Mouse (Mus musculus) MN1 (cell line): ENCODE data around the gene Nap1l4.

Experiments
- DNase-seq: peaks from one replicate; pipeline ENCODE4 v3.0.0-alpha.2; 2016; ENCODE audit warnings: low spot score

The Nap1l4 gene

DNA sequence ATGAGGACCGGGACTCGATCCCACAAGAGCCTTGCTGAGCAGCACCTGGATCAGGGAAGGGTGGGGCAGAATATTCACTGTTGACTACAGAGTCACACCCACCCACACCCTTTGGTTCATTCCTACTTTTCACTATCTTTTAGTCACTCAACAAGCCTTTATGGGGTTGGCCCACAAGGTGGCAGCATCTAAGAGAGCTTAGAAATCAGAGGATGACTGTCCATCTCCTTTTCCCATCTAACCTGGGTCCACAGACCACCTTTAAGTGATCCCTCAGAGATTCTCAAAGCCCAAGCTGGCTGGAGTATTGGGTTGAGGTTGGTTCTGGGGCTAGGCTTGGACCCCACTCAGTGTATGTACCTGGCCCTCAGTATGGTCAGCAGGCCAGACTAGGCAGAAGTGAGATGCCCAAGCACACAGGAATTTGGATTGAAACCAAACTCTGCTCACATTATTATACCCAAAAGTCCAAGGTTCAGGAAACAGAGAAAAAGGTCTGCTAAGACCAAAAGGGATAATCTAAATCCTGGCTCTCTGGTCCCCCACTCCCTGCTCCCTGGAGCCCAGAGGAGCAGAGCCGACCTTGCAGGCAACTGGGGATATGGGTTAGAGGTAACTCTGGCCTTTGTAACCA is 72.1 kb downstream of the Nap1l4 start:
- DNase-seq: no peak

GRCm38 (mm10) chr7:143475876-143476275 is 73.0 kb downstream of the Nap1l4 start:
- DNase-seq: peak; percentile 27

GRCm38 (mm10) chr7:143474811-143475210 is 74.1 kb downstream of the Nap1l4 start:
- no peak for DNase-seq

DNA sequence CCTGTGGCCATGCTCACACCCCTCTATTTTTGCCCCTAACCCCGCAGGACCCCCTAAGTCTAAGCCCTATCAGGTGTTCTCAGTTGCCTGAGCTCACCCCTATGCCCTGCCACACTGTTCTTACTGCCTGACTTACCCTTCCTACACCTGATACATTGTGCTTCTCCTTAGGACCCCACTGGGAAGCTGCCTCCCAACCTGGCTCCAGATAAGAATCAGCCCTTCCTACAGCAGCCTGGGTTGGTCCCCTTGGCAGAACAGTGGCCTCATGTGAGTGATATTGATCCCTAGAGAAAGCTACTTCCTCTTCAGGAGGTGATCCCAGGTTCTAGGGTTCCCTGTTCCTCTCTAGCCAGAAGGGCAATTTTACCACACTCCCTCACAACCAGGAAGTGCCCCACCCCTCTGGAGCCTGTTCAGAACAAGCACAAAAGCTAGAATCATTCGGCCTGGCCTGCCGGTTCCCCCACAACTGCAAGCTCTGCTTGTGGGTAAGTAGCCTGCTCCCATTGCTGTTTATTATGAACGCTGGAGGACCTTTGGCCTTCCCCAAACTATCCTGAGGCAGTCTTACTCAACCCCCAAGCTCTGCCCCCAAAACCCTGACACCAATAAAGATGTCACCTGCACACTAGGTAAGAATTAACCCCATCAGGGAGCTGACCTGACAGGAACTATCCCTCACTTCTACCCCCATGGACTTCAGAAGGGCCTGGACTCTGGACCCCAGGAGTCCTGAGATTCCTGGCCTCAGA is 75.4 kb downstream of the Nap1l4 start, which contains the start of gene Slc22a18:
Gene Slc22a18 (plus strand): TSS at position 390 of the 755 bp plus-strand sequence.
- DNase-seq: no peak

DNA sequence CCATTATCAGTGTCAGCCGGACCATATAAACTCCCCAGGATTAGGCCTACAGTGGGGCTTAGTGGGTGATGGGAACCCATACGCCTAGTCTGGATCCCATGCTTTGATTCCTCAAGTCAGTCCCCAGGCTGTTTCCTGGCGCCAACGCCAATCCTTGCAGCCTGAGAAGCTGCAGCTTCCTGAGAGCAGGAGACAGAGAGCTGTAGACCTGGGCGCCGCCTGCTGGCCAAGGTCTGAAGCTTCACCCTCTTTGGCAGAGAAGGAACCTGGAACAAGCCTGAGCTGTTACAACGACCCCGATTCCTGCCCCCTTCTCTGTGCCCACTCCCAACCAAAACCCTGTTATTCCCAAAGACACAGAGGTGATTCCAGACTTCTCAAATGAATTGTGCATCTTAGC is 79.0 kb downstream of the Nap1l4 start:
- DNase-seq: peak; percentile 76

DNA sequence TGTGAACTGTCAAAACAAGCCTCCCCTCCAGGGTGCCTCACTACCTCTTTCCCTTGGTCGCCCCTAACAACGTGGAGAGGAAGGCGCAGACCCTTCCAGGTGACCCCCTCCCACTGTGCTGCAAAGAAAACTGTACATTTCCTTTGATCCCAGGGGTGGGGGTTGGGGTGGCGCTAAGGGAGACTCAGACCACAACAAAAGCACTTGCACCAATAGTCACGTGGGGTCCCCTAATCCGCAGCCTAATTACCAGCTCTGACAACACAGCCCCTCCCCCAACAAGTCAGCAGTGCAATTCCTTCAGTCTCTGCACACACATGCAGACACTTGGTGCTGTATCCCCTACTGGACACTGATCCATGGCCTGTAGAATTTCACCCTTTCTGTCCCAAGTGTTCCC is 81.2 kb downstream of the Nap1l4 start:
- no peak for DNase-seq

DNA sequence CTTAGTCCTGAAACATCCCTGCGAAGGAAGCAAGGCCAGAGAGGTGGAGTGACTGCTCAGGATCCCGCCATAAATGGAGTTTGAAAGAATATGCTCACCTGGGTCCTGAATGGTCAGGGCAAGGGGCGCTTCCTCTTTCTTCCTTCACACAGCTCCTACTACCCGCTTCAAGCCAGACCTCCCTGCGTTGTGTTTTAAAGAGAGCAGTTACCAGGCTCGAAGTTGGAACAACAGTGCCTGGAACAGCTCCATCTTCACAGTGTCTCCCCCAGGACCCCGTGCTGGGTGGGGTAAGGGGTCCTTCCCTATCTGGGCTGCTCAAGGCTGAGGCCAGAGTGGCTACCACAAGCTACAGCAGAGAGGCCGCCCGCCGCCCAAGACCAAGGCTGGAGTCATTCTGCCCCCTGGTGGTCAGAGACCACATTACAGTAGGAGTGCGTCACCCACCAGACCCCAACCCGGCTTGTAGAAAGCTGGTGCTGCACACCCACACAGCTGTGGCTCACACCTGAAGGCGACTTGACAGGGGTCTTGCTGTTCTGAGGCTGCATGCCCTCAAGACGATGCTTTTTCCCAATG is 82.7 kb downstream of the Nap1l4 start:
- DNase-seq: peak; percentile 66

DNA sequence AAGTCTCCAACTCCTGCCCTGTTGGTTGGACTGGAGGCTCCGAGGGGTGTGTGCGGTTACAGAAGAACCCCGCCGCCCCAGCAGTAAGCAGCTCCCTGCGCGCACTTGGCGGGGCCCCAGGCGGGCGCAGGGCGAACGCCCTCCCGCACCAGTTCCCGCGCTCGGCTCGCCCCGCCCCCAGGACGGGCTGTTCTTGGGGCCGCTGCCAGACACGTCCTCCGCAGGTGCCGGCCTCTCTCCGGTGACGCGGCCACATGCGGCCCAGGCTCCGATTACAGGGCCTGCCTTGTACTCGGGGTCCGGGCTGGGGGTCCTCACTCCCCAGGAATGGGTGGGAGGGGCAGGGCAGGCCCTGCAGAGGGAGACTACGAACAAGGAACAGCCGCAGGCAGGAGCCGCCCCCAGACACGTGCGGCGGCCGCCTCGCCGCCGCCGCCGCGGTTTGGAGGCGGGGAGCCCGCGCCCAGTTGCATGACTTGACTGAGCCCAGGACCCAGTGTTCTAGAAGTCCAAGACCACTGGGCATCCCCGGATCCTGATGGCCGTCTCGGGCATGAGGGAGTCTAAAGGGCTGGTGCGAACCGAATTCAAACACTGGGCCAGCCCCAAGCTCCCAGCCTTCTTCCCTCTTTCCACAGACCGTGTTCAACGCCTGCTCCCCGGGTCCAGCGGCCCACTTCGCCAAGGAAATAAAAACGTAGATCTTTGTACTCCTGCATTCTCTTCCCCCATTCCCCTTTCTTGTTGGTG is 83.9 kb downstream of the Nap1l4 start:
- DNase-seq: no peak

- peak; percentile 68 for DNase-seq
Observed at GRCm38 (mm10) chr7:143463865-143464415, 85.0 kb downstream of the Nap1l4 start.
